In the genomic region with DNA sequence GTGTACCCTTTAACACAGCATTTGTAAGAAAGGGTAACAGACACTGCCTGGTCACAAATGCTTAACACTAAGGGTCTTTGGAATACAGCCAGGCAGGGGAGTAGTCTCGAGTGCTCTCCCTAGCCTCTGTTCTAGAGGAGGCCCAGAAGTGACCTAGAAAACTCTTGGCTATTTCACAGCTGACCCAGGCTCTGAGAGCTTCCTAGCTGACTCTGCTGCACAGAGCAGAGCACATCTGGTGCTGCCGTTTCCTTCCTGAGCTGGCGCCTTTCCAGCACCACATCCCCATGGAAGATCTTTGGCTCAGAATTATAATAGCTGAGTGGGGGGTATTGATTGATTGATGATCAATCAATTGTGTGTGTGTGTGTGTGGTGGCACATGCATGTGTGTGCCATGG, we compare ENCODE assay signal across 11 mouse cellular contexts. TPM values are rescaled to one million over a fixed set of nuclear protein-coding genes. Genes with fewer than 3 reads are reported as not detected.
A peak's percentile ranks its signal among the peaks of the same experiment; 100 is the strongest.
DNase-seq lines count a peak whose midpoint lies in the region; ATAC-seq lines count a peak whose summit lies in the region.
"Had no signal": no experiment of that assay in that cellular context is flagged by ENCODE, and none has a peak within 500 bp of the region (broad histone marks: within the 10 kb centered on the region; RNA-seq: fewer than 3 reads in every experiment).

No protein-coding gene starts in this region.

- peak overlapping the region; percentile 77 for H3K4me3 ChIP-seq in megakaryocyte, embryonic 14.5 days (replicated peaks)
- no peak overlapping the region for H3K4me3 ChIP-seq in kidney, embryonic 16.5 days (ENCODE audit: low read length)
- H3K4me3 ChIP-seq: erythroblast, embryonic 14.5 days had no signal

- peaks cover 98% of the 10 kb centered on the region for H3K4me1 ChIP-seq in megakaryocyte, embryonic 14.5 days
- H3K4me1 ChIP-seq in kidney, embryonic 16.5 days (ENCODE audit: insufficient read depth, low read length) = peaks cover 44% of the 10 kb centered on the region

- no peak for ATAC-seq in megakaryocyte, adult 5-6 weeks (ENCODE audit: poor library complexity, severe bottlenecking)
- peak; percentile 51; the same call in 1 of the 2 replicates for ATAC-seq in kidney, embryonic 16.5 days (ENCODE audit: low FRiP score, low TSS enrichment)
- ATAC-seq: midbrain, embryonic 16.5 days; Patski had no signal

- no peak overlapping the region for H3K27ac ChIP-seq in kidney, embryonic 16.5 days (ENCODE audit: low read length)

- peaks cover 90% of the 10 kb centered on the region for H3K36me3 ChIP-seq in megakaryocyte, embryonic 14.5 days (replicated peaks; ENCODE audit: low read length)
- no peaks in the 10 kb centered on the region for H3K36me3 ChIP-seq in kidney, embryonic 16.5 days (ENCODE audit: insufficient read depth, low read length)

- H3K9ac ChIP-seq in kidney, embryonic 16.5 days (replicated peaks; ENCODE audit: low read length) = no peak overlapping the region

- 36% methylated on average over 3 of the region's 3 CpGs for WGBS in kidney, embryonic 16.5 days

- H3K9me3 ChIP-seq in megakaryocyte, embryonic 14.5 days = no peaks in the 10 kb centered on the region
- H3K9me3 ChIP-seq in kidney, embryonic 16.5 days (ENCODE audit: low read length) = no peaks in the 10 kb centered on the region

- DNase-seq in adrenal gland, adult (ENCODE audit: inconsistent age in 2 of 2, low spot score in 1 of 2) = peak; percentile 32 to 56
- no peak for DNase-seq in adrenal gland, postnatal 25 days
- DNase-seq in lung, postnatal 14 days = peak; percentile 60
- no peak for DNase-seq in layer of hippocampus, adult 9-10 months (ENCODE audit: low spot score)
- DNase-seq in natural killer cell, adult 2 months (ENCODE audit: low spot score in 2 of 2) = no peak

- no peaks in the 10 kb centered on the region for H3K27me3 ChIP-seq in megakaryocyte, embryonic 14.5 days (replicated peaks)
- no peaks in the 10 kb centered on the region for H3K27me3 ChIP-seq in kidney, embryonic 16.5 days (ENCODE audit: insufficient read depth, low read length)
- H3K27me3 ChIP-seq: Patski had no signal

- no peak overlapping the region for H3K4me2 ChIP-seq in kidney, embryonic 16.5 days (replicated peaks; ENCODE audit: low read depth, low read length)

RNA-seq across cellular contexts. Expression of a gene that starts 11.1 kb away (rescaled TPM):
- total RNA-seq in adrenal gland, postnatal 25 days (2021) = 20.4 and 22.3 TPM in 2 replicates
- polyA plus RNA-seq in megakaryocyte, embryonic 14.5 days (2012; ENCODE audit: insufficient read depth, low replicate concordance) = 52.8 and 186 TPM in 2 replicates
- 12.3 and 12.7 TPM in 2 replicates for total RNA-seq in megakaryocyte, adult 5-6 weeks (2015)
- 14.6 and 18.0 TPM in 2 replicates for total RNA-seq in megakaryocyte, adult 5-6 weeks (2017)
- 8.6 and 10.0 TPM in 2 replicates for polyA plus RNA-seq in kidney, embryonic 16.5 days (2015; fragmentation: Nextera tagmentation; extraction: Ambion mirVana)

Comparison
In these comparisons a context has a peak if more than half of its experiments do, and no peak if none do; other contexts are left out.
1. DNase-seq: peak in adrenal gland, adult (2 of 2) and lung, postnatal 14 days (single experiment); none in adrenal gland, postnatal 25 days (single experiment), layer of hippocampus, adult 9-10 months (single experiment) and natural killer cell, adult 2 months (0 of 2).